Mouse (Mus musculus) frontal cortex, adult (tissue): ENCODE measurements at regions not wholly inside any gene's neighbourhood (a gene's known extent, or its start where the extent isn't known, plus 50 kb on each side); places are given as distances from the start of the nearest gene placed in this dataset.

Source experiments
- ATAC-seq: cut with Nextera tagmentation; 2 replicates; pipeline ENCODE4 v1.9.2; 2017; ENCODE audit warnings: mild to moderate bottlenecking, moderate library complexity, mixed read lengths; ENCODE audit not compliant: low TSS enrichment

DNA sequence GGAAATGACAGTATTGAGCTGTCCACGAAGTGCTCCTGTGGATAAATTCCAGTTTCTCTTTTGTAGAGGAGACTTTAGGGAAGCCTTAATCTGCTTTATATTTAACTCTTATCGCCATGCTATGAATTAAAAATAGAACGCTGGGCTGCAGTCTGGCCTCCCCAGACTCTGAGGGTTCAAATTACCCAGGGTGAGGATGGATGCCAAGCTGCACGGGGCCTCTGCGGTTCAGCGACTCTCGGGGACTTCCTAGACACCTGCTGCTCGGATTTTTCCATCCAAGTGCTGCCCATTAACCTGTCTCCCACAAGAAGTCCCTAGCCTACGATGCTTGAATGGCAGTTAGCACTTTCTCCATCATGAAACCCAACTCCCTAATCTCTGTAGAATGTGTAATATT, 189.3 kb upstream of the Jade1 start:
- no peak for ATAC-seq

DNA sequence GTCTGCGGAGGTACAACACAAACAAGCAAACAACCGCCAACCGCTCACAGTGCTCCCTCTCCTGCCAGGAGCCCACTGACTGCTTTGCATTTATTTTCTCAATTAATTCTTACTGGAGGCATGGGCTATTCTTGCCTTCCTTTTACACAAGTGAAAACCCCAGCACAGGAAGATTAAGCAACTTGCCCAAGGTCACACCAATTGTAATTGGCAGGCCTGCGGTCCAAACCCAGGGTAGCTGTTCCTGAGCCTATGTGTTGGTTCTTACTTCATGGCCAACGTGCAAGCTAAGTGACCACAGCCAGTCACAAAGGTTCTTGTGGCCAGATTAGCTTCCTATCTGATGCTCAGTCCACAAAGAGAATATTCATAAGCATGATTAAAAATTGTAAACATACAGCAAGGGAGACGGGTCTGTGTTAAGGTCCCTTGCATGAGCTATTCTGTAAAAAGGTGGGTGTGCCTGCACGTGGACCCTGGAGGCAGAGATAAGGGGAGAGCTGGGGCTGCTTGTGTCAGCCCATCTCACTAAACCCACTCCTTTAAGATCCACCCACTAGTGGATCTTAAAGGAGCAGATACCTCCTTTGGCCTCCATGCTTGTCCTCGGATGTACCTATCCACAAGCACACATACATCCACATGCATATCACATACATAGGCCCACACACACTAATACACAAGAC, 190.2 kb upstream of the Jade1 start:
- no peak for ATAC-seq

- no peak for ATAC-seq
Measured at GRCm38 (mm10) chr3:41363947-41364346, 191.6 kb upstream of the Jade1 start.

DNA sequence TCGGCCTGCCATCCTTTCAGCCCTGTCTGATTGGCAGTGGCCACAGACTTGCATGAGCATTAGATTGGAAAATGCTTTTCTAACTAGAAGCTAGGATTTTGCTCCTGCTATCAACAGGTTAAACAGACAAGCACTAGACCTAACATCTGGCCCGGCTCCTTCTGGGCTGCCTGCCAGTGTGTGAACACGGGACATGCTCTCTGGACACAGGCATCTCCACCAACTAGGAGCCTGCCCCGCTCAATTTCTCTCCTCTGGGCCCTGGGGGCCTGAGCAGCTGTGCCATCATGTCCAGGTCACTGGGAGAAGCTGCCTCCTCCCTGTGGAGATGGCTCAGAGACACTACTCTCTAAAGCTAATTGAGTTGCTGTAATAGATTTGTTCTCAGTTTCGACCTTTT, 195.3 kb upstream of the Jade1 start:
- ATAC-seq = no peak

DNA sequence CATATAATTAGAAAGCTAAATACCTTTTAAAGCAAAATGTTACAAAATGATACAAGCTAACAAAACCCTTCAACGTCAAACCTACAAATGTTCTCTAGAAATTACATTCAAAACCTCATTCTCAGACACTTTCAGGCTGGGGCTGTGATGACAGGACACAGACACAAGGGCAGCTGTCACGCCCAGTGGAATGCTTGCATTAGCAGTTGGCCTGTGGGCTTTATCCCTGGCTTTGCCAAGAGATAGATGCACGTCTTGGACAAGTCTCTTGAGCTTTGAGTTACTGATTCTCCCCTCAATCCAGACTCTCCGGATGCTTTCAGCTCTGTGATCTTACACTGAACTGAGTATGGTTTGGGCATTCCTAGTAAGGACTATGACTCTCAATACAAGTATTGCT, 196.1 kb upstream of the Jade1 start:
- no peak for ATAC-seq

GRCm38 (mm10) chr3:41353021-41353420, 202.5 kb upstream of the Jade1 start:
- no peak for ATAC-seq

DNA sequence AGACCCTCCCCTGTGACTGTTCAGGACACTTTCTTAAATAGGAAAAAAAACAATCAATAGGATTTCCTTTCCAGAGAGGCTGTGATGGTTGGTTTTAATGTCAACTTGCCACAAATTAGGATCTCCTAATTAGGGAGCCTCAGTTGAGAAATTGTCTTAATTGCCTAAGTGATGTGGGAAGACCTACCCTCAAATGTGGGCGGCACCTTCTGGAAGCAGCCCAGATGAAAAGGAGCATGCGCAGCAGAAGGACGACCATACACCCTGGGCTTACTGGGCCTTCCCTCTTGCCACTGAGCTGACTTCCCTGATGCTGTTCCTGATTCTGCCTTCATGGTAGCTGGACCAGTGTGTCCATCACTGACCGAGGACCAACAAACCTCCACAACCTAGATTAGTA, 203.7 kb upstream of the Jade1 start:
- no peak for ATAC-seq

DNA sequence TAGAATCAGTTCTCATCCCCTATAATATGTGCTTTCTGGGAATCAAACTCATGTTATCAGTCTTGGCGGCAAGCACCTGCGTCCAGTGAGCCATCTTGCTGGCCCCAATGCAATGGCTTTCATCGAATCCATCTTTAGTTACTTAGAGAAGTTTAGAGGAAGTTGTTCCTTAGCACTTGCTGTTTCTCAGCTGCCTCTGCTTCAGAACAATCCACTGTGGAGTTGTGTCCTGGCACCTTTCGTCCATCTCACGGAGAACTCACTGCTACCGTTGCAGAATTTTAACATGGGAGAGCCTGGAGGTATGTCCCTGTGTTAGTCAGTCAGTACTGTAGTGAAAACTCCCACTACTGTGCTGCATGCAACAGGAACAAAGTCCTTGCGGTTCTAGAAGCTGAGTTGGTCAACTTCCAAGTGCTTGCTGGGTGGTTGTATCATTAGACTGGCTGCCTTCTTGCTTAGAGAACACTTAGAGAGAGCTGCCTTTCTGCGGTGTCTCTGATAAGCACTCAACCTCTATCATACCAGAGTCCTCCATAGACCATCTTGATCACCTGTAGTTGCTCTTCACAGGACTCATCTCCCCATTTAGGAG, 204.3 kb upstream of the Jade1 start:
- ATAC-seq = peak; percentile 44; the same call in 1 of the 2 replicates

DNA sequence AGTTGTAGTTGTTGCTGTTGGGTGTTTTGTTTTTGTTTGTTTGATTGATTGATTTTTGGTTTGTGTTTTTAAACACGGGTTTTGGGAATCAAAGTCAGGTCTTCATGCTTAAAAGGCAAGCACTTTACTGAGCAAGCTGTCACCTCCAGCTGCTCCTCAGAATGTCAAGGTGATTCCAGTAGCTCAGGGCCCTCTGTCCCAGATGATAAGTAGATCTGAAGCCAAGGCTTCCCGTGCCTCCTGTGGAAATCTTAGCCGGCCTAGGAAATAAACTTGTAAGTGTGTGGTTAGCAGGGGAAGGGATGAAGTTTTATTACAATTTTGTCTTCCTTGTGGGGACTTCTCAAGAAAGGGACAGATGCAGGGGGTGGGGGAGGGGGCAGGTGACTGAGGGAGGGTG, 205.2 kb upstream of the Jade1 start:
- no peak for ATAC-seq

GRCm38 (mm10) chr3:41348795-41349194, 206.7 kb upstream of the Jade1 start:
- peak; percentile 65 for ATAC-seq

DNA sequence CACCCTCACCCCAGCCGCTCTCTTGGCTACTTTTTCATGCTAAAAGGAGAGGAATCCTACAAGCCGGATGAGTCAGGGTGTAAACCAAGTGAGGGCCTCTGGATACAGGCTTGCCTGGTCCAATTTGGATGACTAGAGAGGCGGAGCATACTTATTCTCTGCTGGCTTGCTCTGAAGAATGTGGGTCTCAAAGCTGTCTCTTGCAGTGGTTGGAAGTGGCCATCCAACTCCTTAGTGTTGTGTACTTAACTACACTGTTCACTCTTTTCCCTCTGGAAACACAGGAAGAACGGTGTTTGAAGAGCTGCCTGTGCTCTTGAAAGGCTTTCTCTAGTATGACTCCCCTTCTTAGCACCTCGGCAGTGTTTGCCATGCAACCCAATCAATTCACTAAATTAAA, 208.7 kb upstream of the Jade1 start:
- no peak for ATAC-seq

GRCm38 (mm10) chr3:41343431-41343830, 212.1 kb upstream of the Jade1 start:
- ATAC-seq = no peak

- no peak for ATAC-seq
Measured at GRCm38 (mm10) chr3:41332481-41332880, 223.1 kb upstream of the Jade1 start.

- no peak for ATAC-seq
Measured at GRCm38 (mm10) chr3:41330356-41330755, 225.2 kb upstream of the Jade1 start.

- ATAC-seq = no peak
Measured at GRCm38 (mm10) chr3:41328828-41329227, 226.7 kb upstream of the Jade1 start.

DNA sequence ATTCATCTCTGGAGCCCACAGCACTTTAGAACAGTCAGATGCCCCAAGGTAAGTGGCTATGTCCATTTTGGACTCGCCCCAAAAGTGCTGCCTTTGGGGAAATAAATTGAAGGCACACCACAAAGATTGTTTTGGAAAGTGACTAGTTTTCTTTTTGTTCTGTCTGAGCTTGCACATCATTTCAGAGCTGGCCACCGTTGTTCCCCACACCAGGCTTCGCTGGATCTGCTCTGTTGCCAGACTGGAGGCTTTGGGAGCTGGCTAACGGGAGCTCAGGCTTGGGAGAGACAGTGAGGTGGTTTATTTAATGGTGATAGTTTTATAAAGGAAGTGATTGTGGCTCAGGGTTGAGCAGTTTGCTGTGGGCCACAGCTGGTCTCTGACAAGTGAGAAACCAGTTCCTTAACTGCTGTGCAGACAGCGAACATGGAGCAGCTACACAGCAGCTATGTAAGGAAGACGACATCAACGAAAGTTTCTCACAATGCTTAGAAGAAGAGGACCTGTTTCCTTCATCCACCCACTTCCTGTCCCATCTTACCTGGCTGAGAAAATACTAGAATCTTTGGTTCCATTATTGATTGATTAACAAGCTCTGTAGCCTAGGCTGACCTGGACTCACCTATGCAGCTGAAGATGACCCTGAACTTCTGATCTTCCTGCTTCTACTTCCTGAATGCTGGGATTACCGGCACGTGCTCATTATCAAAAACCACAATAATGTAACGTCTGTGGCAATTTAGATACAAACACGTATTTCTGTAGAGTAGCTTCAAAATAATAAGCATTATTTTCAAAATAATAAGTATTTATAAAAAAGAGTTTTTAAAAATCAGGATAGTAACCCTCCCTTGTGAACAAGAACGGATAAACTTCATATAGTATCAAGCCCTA, 229.1 kb upstream of the Jade1 start:
- ATAC-seq = no peak

GRCm38 (mm10) chr3:41321808-41322207, 233.7 kb upstream of the Jade1 start:
- ATAC-seq = no peak

GRCm38 (mm10) chr3:41319214-41319856, 236.2 kb upstream of the Jade1 start:
- no peak for ATAC-seq

GRCm38 (mm10) chr3:41318232-41319131, 235.6 kb upstream of the Pgrmc2 start:
- peak; percentile 59 for ATAC-seq

- ATAC-seq = no peak
Measured at GRCm38 (mm10) chr3:41317170-41317569, 234.3 kb upstream of the Pgrmc2 start.

DNA sequence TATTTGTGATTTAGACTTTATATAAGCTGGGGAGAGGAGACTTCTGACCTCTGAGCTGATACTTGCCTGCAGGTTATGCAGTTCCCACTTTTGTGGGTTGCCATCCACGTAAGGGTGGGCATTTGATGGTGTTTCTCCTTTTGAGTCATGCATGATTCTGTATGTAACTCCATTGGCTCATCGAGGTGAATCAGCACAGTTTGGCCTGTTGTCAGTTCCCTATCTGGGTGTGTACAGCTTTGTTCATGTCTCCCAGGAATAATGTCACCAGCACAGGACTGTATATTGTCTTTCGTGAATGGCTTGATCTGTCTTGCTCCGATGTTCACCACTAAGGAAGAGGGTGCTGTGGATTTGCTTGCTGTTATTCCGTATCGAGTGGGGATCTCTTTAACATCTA, 229.6 kb upstream of the Pgrmc2 start:
- no peak for ATAC-seq
